Mouse (Mus musculus) mouse trophoblast stem cell (cell line): Measurements from ENCODE around the gene Cdh13.

Experiments used
- in situ Hi-C, 2 experiments: fragments of 300-500 bp; cut with MseI, MboI; formaldehyde crosslinking; loops; 2 replicates in 1 of 2; 3 replicates in 1 of 2; pipeline ENCODE4 v1.15.1; 2025

Gene Cdh13

GRCm38 (mm10) chr8:118283600-118284111 lies at the start of gene Cdh13:
Gene Cdh13 (plus strand): TSS chr8:118283733.
- in situ Hi-C loops, result no loop called here

- in situ Hi-C loops, result no loop called here
Observed at GRCm38 (mm10) chr8:118235626-118236025, 47.9 kb upstream of the Cdh13 start.

DNA sequence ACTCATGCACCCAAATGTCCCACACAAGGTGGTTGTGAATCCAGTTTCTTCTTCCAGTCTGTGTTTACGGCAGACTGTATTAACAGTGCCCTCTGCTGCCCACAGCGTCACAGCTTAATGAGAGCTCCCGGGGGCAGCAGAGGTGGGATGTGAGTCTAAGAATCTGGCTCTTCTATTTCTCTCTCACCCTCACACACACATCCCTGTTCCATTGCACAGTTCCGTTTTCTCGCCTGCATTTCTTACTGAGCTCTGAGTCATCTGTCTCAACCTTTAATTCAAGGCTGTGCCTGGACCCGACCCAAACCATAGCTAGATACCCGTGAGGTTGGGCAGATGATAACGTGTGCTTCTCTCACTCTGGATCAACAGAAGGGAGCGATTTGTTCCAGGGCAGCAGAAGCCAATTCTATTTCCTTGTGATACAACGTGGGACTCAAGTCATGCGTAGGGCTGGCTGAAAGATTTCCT lies 46.3 kb upstream of the Cdh13 start:
- in situ Hi-C loops, result no loop called here

- in situ Hi-C loops, result no loop called here
Observed at GRCm38 (mm10) chr8:118238156-118238555, 45.4 kb upstream of the Cdh13 start.

DNA sequence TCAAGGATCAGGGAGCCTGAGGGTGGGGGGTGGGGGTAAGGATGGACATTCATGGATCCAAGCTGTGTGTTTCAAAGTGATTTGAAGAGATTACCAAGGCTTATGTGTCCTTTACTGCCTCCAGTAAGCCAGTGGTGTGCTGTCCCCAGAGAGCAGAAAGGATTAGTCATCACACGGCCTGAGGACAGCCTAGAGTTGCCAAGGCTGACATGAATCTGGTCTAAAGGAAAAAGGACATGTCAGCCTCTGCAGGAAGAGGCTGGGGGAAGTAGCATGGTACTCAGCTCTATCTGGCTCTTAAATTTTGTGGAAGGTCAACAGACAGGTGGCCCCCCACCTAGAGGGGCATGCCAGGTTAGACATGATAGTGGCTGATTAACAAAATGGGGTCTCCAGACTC lies 44.3 kb upstream of the Cdh13 start:
- in situ Hi-C loops, result no loop called here

DNA sequence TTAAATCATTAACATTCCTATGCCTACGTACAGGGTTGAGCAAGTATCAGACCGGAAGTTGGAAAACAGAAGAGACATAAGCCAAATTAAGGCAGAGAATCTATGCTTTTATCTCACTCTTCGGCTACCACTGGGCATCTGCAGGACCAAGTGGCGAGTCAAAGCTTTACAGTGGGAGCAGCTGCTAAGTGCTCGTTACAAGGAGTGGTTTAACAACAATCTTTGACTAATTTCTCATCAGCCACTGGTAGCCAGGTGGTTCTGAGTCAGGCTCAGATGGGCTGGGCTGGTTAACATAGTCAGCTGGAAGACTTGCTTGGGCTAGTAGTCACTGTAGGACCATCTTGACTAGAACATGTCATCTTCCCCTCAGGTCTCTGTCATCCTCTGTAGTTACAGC lies 34.2 kb upstream of the Cdh13 start:
- in situ Hi-C loops, result no loop called here

- in situ Hi-C loops, result no loop called here
Observed at GRCm38 (mm10) chr8:118249923-118250322, 33.6 kb upstream of the Cdh13 start.

DNA sequence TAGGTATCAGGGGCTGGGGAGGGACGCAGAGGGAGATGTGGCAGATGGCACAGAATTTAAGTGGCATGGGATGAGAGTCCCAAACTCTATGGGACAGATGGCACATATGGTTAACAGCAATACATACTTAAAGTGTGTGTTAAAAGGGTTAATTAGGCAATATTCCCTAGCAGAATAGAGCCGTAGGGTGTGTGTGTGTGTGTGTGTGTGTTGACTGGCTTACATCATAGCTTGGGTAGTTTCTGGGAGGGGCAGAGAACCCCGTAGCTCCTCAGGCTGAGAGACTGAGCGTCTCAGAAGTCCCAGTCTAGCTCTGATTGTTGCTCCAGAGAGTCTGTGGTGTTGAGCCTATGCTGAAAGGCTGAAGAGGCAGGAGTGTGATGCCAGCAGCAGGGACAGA lies 20.4 kb upstream of the Cdh13 start:
- in situ Hi-C loops, result no loop called here

DNA sequence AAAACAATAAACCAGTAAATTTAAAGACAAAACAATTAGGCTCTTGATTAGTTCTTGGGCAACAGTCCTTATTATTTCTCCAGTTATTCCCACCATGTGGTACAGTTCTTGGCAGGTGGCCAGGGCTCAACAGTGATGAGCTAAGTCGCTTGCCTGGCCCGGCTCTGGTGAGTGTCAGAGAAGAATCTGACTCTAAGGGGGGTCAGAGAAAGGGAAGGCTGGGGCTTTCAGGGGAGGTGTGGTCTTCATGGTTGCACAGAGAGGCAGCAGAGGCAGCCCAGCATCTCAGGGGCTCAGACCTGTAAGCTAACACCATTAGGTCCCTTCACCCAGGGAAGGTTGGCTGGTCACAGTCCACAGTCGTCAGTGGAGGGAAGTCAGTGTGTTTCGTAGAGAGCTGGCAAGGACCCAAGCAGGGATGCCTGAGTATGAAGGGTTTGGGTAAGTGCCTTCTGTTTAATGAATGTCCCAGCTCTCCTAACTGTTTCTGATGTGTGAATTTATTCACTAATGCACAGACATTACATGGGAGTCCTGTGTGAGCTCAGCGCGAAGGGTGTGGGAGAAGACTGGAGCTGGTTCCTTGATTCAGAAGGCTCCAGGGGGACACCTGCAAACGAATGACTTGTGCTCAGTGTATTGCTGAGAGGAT lies 12.7 kb upstream of the Cdh13 start:
- in situ Hi-C loops, result no loop called here

DNA sequence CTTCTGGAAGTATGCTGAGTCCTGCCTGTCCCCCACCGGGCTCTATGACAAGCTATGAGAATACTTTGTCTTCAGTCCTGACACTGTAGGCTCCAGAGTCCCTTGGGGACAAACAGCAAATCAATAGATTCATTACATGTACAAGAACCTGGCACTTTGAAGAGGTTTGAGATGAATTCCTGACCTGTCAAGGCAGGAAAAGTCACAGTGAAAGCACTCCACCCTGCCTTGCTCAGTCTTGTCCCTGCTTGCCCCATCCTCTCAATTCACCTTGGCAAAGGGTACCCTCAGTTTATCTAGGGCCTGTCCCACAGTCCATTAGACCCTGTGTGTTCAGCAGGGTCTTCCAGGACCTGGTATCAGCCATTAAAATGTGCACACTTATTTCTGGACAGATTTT lies 11.0 kb upstream of the Cdh13 start:
- in situ Hi-C loops, result no loop called here

GRCm38 (mm10) chr8:118274243-118274642 lies 9.3 kb upstream of the Cdh13 start:
- in situ Hi-C loops, result no loop called here

DNA sequence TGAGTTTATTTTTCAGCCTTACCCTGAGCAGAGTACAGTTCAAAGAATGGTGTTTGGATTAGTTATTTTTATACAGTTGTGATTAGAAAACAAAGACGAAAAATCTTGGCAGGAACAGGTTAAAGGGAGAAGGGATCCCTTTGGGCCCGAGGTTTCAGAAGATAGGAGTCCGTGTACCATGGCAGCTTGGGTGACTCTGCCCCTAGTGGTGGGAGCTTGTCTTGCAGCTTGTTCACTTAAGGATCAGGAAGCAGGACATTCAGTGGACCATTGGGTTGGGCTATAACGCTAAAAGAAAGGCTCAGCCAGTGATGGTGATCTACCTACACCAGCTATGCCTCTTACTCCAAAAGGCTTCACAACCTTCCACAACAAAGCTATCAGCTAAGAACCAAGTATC lies 8.8 kb upstream of the Cdh13 start:
- in situ Hi-C loops, result no loop called here

GRCm38 (mm10) chr8:118284112-118285029 lies 838 bp downstream of the Cdh13 start:
- in situ Hi-C loops, result no loop called here

GRCm38 (mm10) chr8:118285596-118286281 lies 2.2 kb downstream of the Cdh13 start:
- in situ Hi-C loops, result no loop called here

- in situ Hi-C loops, result no loop called here
Observed at GRCm38 (mm10) chr8:118286282-118287180, 3.0 kb downstream of the Cdh13 start.

DNA sequence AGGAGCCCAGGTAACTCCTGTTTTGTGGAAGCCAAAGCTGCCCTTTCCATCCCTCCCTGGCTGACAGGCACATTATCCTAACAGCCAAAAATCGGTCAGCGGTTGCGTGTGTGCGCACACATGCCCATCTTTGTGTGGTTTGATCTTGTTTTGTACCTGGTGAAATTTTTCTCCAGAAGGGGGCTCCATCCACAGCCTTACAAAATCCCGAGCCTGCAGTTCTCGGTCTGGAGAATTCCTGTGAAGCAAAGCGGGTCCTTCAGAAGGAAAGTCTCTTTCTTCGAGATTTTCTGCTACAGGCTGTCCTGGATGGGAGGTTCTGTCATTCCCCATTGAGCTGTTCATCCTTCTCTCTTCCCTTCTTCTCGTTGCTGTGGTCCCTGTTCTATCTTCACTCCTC lies 4.0 kb downstream of the Cdh13 start:
- in situ Hi-C loops, result no loop called here

- in situ Hi-C loops, result no loop called here
Observed at GRCm38 (mm10) chr8:118288259-118288952, 4.9 kb downstream of the Cdh13 start.

DNA sequence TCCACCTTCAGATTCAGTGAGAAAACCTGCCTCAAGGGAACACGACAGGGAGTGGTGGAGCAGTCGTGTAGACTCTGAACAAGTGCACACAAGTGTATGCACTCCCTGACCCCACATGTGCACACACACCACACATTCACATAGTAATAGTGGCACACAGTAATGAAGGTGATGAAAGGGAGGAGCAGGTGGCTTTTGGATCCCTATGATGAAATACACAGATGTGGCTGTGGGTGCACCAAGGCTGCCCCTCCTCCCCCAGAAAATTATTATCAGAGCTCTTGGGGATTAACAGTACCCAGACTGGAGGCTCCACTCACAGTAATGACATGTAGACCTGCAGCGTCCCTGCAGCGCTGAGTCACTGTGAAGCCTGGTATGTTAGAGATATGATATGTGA lies 5.6 kb downstream of the Cdh13 start:
- in situ Hi-C loops, result no loop called here

- in situ Hi-C loops, result no loop called here
Observed at GRCm38 (mm10) chr8:118289525-118289924, 6.0 kb downstream of the Cdh13 start.

DNA sequence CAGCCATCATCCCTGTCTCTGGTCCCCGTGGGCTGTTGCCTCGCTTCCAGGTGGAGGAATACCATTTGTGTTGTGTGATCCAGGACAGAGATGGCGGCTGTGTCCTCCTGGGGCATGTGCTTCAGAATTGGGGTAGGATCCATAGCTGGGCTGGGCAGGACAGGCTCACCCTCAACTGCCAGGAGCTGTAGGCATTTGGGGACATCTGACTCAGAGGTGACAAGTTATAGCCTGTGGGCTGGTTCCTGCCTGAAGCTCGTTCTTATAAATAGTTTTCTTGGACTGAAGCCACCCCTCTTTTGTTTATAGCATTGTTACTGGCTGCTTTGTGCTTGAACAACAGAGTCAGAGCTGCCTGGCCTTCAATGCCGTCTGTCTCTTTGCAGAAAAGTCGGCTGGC lies 6.7 kb downstream of the Cdh13 start:
- in situ Hi-C loops, result no loop called here

- in situ Hi-C loops, result no loop called here
Observed at GRCm38 (mm10) chr8:118296477-118296876, 12.9 kb downstream of the Cdh13 start.
